Mouse (Mus musculus) small intestine, adult 2 months (tissue): ENCODE results near the gene Hnrnpa1.

Experiments
- CTCF ChIP-seq: fragments of 200-500 bp; IDR thresholded peaks from 2 replicates; pipeline ENCODE4 v1.5.1; 2012; ENCODE audit warnings: low read depth, mild to moderate bottlenecking, control low read depth, inconsistent platforms, low read length, moderate library complexity, mixed read lengths; ENCODE audit not compliant: insufficient replicate concordance, insufficient read length; ENCODE audit errors: extremely low read depth
- POLR2A ChIP-seq: fragments of 200-500 bp; IDR thresholded peaks from 2 replicates; pipeline ENCODE4 v1.6.1; 2012; ENCODE audit warnings: low read depth, mild to moderate bottlenecking, control low read depth, inconsistent platforms, low read length, moderate library complexity

- TF ChIP-seq CTCF (0 out of 2 replicates have a peak, but pooled peaks have one; percentile 4), POLR2A (no peak)
These were observed 5.4 kb downstream of the Hnrnpa1 start for GRCm38 (mm10) chr15:103245616-103246015.
